Mouse (Mus musculus): ENCODE measurements at regions not wholly inside any gene's neighbourhood (a gene's known extent, or its start where the extent isn't known, plus 50 kb on each side); places are given as distances from the start of the nearest gene placed in this dataset.

DNA sequence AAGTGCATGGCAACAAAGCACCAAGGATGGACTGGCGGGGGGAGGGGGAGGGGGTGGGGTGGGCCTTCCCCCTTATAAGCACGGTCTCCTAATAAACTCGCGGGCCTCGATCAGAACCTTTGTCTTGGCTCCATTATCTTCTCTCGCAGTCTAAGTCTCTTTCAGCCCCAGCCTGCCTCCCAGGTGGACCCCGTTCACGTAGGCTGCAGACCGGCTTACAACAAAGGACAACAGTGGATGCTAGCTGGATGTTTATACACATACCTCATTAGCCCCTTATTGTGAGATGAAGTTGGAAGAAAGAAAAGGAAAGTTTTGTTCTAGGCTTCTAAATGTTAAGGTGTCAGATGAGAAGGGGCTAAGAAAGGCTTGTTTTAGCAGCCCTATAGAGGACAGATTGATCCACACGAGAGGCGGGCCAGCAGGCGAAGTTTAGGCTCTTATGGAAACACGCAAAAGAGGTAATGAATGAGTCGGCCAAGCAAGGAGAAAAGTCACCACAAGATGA lies 272.6 kb downstream of the Cd47 start:
- DNase-seq (ENCODE audit: low spot score in 2 of 2) = no peak
- intact Hi-C loops (cut with DNase I) = no loop called here

DNA sequence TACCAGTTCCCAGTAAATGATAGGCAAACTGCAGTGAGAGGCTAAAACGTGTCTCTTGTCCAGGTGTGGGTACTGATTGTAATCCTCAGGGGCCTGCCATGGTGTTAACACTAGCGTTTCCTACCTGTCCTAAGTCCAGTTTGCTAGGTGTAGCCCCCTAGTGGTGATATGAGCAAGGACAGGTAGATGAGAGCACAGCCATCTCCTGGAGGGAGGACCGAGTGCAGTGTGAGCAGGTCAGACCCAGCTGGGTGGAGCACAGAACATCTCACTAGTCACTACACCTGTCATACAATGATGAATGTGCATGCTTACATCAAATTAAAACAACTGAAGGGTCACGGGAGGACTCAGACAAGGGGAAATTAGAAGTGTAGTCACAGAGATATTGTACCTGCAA lies 273.6 kb downstream of the Cd47 start:
- intact Hi-C loops (cut with DNase I) = no loop called here
- DNase-seq (ENCODE audit: low spot score in 2 of 2) = no peak

DNA sequence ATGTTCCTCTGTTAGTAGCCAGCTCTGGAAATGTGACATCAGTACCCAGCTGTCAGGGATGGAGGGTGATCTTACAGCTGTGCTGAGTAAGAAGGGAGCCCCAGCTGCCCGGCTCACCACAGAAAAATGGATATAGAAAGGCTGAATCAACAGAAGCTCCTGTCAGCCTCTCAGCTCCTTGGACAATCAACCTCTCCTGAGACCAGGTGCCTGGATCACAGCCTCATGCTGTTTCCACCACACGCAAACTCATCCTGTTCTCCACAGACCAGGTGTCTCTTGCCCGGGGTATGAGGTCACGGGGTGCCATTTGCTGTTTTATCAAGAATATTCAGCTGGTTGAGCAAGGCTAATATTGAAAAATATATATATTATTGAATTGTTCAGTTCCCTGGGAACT lies 275.3 kb downstream of the Cd47 start:
- intact Hi-C loops (cut with DNase I) = no loop called here
- no peak for DNase-seq (ENCODE audit: low spot score in 2 of 2)

DNA sequence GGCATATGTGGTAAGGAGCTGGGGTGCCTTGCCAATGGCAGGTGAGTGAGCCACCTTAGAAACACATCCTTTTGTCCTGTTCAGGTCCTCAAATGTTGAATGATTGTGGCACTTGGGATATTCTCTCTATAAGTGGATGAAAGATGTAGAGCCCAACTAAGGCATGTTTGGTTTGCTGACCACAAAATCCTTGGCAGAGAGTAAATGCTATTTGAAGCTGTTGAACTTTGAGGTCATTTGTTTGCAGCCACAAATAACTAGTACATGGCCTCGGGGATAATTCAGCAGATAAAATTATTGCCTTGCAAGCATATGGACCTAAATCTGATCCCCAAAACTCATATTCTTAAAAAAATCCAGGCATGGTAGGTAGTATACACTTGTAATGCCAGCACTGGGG lies 281.2 kb downstream of the Cd47 start:
- intact Hi-C loops (cut with DNase I) = no loop called here
- DNase-seq (ENCODE audit: low spot score in 2 of 2) = no peak

DNA sequence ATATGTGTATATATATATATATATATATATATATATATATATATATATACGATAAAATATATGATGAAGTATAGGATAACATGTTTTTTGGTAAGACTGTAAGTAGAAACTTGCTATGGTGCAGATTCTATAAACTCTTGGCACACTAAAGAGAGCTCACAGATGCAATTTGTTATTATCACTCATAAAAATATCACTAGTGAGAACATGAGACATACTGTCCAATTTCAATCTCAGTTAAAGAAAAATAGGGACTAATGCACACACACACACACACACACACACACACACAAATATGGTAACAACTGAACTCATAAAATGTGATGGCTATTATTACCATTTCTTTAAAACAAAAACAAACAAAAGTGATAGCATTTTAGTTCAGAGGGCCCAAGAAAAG lies 292.0 kb downstream of the Cd47 start:
- no peak for DNase-seq (ENCODE audit: low spot score in 2 of 2)
- intact Hi-C loops (cut with DNase I) = no loop called here

DNA sequence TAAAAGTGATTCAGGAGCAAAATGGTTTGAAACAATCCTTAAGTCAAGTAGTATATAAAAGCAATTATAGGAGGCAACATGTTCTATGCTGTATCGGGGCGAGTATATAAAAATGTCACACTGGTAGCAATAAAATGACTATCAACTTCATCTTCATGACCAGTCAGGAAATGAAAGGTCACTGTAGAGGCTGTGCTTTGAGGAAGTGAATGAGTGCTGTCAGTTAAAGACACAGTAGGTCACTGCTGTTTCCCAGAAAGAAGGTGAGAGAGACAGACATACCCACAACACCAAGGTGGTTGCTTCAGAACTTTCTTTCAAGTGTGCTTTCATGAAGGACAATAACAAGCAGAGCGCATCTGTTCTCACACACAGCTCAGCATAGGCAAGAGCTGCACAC lies 292.4 kb downstream of the Cd47 start:
- intact Hi-C loops (cut with DNase I) = no loop called here
- no peak for DNase-seq (ENCODE audit: low spot score in 2 of 2)

DNA sequence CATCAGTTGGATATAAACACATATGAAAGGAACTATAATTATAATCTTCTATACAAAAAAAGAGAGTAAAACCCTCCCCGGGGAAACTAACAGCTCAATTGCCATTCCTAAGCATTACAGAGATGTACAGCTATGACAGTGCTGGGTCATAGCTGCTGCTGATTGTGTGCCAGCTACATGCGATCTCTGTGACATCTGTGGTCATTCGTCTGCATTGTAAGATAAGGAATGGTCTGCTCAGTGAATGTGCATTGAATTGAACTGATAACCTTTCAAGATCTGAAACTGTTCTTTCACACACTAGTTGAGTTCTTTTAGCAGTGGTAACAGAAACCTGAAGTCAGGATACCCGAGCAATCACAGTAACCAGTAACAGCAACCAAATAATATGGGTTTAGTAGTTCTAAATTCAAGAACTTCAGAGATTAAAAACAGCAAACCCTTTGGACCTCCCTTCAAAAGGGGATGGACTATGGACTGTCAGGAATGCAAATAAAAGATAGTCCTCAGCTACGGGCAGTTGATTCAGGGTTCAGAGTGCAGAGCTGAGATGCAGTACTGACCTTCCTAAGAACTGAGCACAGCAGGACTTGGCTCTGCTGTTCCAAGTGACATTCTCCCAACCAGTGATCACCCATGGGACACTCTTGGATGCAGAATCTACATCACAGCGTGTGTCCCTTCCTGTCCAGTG lies 295.7 kb downstream of the Cd47 start:
- intact Hi-C loops (cut with DNase I) = no loop called here
- DNase-seq (ENCODE audit: low spot score in 2 of 2) = no peak

- intact Hi-C loops (cut with DNase I) = no loop called here
- DNase-seq (ENCODE audit: low spot score in 2 of 2) = no peak
Observed at GRCm38 (mm10) chr16:50096563-50096962, 296.2 kb downstream of the Cd47 start.

GRCm38 (mm10) chr16:50103340-50103739 lies 303.0 kb downstream of the Cd47 start:
- DNase-seq (ENCODE audit: low spot score in 2 of 2) = no peak
- intact Hi-C loops (cut with DNase I) = no loop called here

- intact Hi-C loops (cut with DNase I) = no loop called here
- DNase-seq (ENCODE audit: low spot score in 2 of 2) = no peak
Observed at GRCm38 (mm10) chr16:50118150-50118549, 314.0 kb downstream of the Bbx start.

GRCm38 (mm10) chr16:50122460-50122859 lies 309.7 kb downstream of the Bbx start:
- DNase-seq (ENCODE audit: low spot score in 2 of 2) = no peak
- intact Hi-C loops (cut with DNase I) = no loop called here

- no peak for DNase-seq (ENCODE audit: low spot score in 2 of 2)
- intact Hi-C loops (cut with DNase I) = no loop called here
Observed at GRCm38 (mm10) chr16:50124646-50125045, 307.5 kb downstream of the Bbx start.

GRCm38 (mm10) chr16:50125564-50125963 lies 306.6 kb downstream of the Bbx start:
- intact Hi-C loops (cut with DNase I) = no loop called here
- DNase-seq (ENCODE audit: low spot score in 2 of 2) = no peak

DNA sequence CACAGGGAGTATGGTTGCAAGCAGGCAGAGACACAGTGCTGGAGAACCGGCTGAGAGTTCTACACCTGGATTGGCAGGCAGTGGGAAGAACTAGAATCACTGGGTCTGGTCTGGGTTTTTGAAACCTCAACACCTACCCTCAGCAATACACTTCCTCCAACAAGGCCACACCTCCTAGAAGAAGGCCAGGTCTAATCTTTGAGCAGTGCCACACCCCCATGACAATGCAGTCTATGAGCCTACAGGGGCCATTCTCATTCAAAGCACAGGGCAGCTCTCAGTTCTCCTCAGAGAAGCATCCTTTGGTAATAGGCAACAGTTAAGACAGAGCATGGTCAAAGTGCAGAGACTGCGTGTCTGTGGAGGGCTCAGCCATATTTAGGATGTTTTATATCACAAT lies 300.8 kb downstream of the Bbx start:
- DNase-seq (ENCODE audit: low spot score in 2 of 2) = no peak
- intact Hi-C loops (cut with DNase I) = no loop called here
